Mouse (Mus musculus): ENCODE results near the gene Aff3.

- TF ChIP-seq CTCF (IDR thresholded peaks at IDR 0.05; ENCODE audit: insufficient read depth, low read depth, low read length) (peak; percentile 88), POLR2A (IDR thresholded peaks at IDR 0.05; ENCODE audit: insufficient read depth, low read depth, low read length) (no peak)
These were observed 479.1 kb downstream of the Aff3 start for GRCm38 (mm10) chr1:38185517-38186226.
